Mouse (Mus musculus) B cell, adult 2 months (primary cell): ENCODE measurements around the gene Tbrg4.

Experiments used
- DNase-seq, 2 experiments: peaks; one replicate each; pipeline ENCODE4 v3.0.0; 2022

Gene Tbrg4

GRCm38 (mm10) chr11:6625478-6626387 lies at the start of gene Tbrg4:
TSS of gene Tbrg4 (minus strand) at chr11:6626067.
- peak; percentile 91 to 94 for DNase-seq

- DNase-seq: no peak
Measured at GRCm38 (mm10) chr11:6675402-6675801, 49.5 kb upstream of the Tbrg4 start.

GRCm38 (mm10) chr11:6674701-6675100 lies 48.8 kb upstream of the Tbrg4 start:
- no peak for DNase-seq

GRCm38 (mm10) chr11:6670826-6671225 lies 45.0 kb upstream of the Tbrg4 start:
- no peak for DNase-seq

GRCm38 (mm10) chr11:6670044-6670443 lies 44.2 kb upstream of the Tbrg4 start:
- no peak for DNase-seq

- no peak for DNase-seq
Measured at GRCm38 (mm10) chr11:6669041-6669440, 43.2 kb upstream of the Tbrg4 start.

- DNase-seq: no peak
Measured at GRCm38 (mm10) chr11:6666634-6667033, 40.8 kb upstream of the Tbrg4 start.

- no peak for DNase-seq
Measured at GRCm38 (mm10) chr11:6661206-6661605, 35.3 kb upstream of the Tbrg4 start.

- DNase-seq: peak; percentile 37 to 49
Measured at GRCm38 (mm10) chr11:6658271-6658670, 32.4 kb upstream of the Tbrg4 start, which contains the start of gene Ramp3. TSS of gene Ramp3 (plus strand) at chr11:6658521.

- peak; percentile 87 to 88 for DNase-seq
Measured at GRCm38 (mm10) chr11:6654903-6655302, 29.0 kb upstream of the Tbrg4 start.

- DNase-seq: peak; percentile 20 to 24
Measured at GRCm38 (mm10) chr11:6652978-6653377, 27.1 kb upstream of the Tbrg4 start.

- no peak for DNase-seq
Measured at GRCm38 (mm10) chr11:6650519-6650918, 24.7 kb upstream of the Tbrg4 start.

GRCm38 (mm10) chr11:6647831-6648724 lies 22.2 kb upstream of the Tbrg4 start:
- DNase-seq: peak in 1 of 2 experiments; percentile 5

GRCm38 (mm10) chr11:6644566-6644965 lies 18.7 kb upstream of the Tbrg4 start:
- no peak for DNase-seq

- DNase-seq: no peak
Measured at GRCm38 (mm10) chr11:6639072-6639471, 13.2 kb upstream of the Tbrg4 start.

- no peak for DNase-seq
Measured at GRCm38 (mm10) chr11:6638537-6638936, 12.7 kb upstream of the Tbrg4 start, which contains the start of gene Wap. TSS of gene Wap (minus strand) at chr11:6638637.

GRCm38 (mm10) chr11:6636150-6636549 lies 10.3 kb upstream of the Tbrg4 start:
- DNase-seq: peak; percentile 59 to 61

GRCm38 (mm10) chr11:6629655-6630054 lies 3.8 kb upstream of the Tbrg4 start:
- peak; percentile 69 to 73 for DNase-seq

GRCm38 (mm10) chr11:6628568-6628967 lies 2.7 kb upstream of the Tbrg4 start:
- DNase-seq: peak; percentile 77 to 78

GRCm38 (mm10) chr11:6627731-6628130 lies 1.9 kb upstream of the Tbrg4 start:
- DNase-seq: peak; percentile 57 to 65

GRCm38 (mm10) chr11:6626388-6626772 lies 513 bp upstream of the Tbrg4 start:
- DNase-seq: no peak

- DNase-seq: no peak
Measured at GRCm38 (mm10) chr11:6624619-6625382, 1.1 kb downstream of the Tbrg4 start.

GRCm38 (mm10) chr11:6623704-6624103 lies 2.2 kb downstream of the Tbrg4 start:
- no peak for DNase-seq
